Mouse (Mus musculus): ENCODE measurements around the gene Sirt2.

DNA sequence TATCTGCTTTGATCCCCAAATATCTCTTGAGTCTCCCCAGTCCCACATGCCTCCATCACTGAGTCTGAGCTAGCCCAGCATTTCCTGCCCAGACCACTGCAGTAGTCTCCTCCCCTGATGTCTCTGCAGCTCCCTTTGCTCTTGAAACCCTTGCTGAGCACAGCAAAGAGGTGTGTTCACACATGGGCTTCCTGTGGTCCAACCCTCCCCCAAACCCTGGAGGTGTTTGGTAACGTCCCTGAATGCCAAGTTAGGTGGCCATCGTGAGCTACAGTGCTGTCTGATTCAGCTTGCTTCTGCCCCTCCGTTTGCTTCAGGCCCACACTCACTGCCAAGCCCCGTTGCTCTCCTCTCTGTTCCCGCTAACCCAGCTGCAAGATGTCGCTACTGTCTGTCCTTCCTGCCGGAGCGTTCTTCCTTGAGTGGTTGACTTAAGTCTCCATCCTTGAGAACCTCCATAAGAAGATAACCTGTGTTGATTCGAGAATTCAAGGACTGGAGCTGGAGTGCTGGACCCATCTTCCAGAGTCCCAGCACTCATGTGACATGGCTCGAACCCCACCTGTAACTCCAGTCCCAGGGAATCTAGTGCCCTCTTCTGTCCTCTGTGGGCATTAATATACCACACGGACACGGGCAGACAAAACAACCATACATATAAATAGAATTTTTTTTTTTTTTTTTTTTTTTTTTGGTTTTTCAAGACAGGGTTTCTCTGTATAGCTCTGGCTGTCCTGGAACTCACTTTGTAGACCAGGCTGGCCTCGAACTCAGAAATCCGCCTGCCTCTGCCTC, 26.1 kb downstream of the Sirt2 start:
- TF ChIP-seq CTCF (IDR thresholded peaks at IDR 0.05; ENCODE audit: low read depth, low read length): no peak
- no peak for TF ChIP-seq TAL1 (conservative IDR thresholded peaks at IDR 0.05; ENCODE audit: low read depth, low read length)
- no peak for TF ChIP-seq GATA1 (IDR thresholded peaks at IDR 0.05; ENCODE audit: borderline replicate concordance, low read length)

All from G1E (cell line).